Mouse (Mus musculus): ENCODE data around the gene 4930535I16Rik.

DNA sequence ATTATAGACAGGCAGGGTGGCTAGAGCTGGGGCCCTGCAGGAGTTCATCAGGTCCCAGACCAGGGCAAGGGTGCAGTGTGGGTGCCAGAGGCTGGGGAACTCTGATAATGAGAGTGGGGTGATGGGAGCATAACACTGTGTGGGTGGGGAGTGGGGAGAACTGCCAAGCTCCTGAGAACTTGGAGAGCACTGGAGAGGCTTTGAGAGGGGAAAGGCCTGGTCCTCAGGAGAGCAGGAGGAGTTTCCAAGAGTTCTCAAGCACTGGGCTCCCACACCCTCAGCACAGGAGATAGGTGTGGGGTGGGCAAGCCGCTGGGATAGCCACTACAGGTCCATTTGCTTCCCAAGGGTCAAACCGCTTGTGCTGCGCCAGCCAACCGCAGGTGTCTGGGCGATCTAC is 24.1 kb downstream of the 4930535I16Rik start:
- TF ChIP-seq TAL1 (IDR thresholded peaks at IDR 0.05; ENCODE audit: low read length) (no peak), GATA1 (IDR thresholded peaks at IDR 0.05; ENCODE audit: low read length) (no peak)
